Mouse (Mus musculus) urinary bladder, adult 18-20 months (tissue): ENCODE results near the gene Mcrip1.
"Not testable (repeated sequence)": the region's sequence is repeated elsewhere in the genome, so short reads cannot be mapped to it uniquely, and the experiment has no call there.

ENCODE experiments used
- DNase-seq, 2 experiments: peaks; one replicate each; pipeline ENCODE4 v3.0.0; 2022; ENCODE audit warnings: low spot score in 2 of 2, mixed read lengths in 2 of 2

Gene Mcrip1

GRCm38 (mm10) chr11:120575046-120575445 lies 25.5 kb upstream of the Mcrip1 start:
- DNase-seq: no peak

- no peak for DNase-seq
Measured at GRCm38 (mm10) chr11:120574278-120574600, 24.7 kb upstream of the Mcrip1 start.

- DNase-seq: no peak
Measured at GRCm38 (mm10) chr11:120573585-120574277, 24.2 kb upstream of the Mcrip1 start.

GRCm38 (mm10) chr11:120572752-120573584 lies 23.4 kb upstream of the Mcrip1 start, which contains the start of gene P4hb:
P4hb (minus strand) TSS chr11:120573253.
- DNase-seq: peak; percentile 98 to 100

- DNase-seq: no peak
Measured at GRCm38 (mm10) chr11:120572417-120572751, 22.9 kb upstream of the Mcrip1 start.

GRCm38 (mm10) chr11:120571754-120572416 lies 22.4 kb upstream of the Mcrip1 start:
- DNase-seq: no peak

GRCm38 (mm10) chr11:120571122-120571521 lies 21.6 kb upstream of the Mcrip1 start:
- DNase-seq: no peak

- DNase-seq: no peak
Measured at GRCm38 (mm10) chr11:120568324-120568723, 18.8 kb upstream of the Mcrip1 start.

- DNase-seq: no peak
Measured at GRCm38 (mm10) chr11:120565114-120565513, 15.6 kb upstream of the Mcrip1 start.

GRCm38 (mm10) chr11:120562949-120563348 lies 13.4 kb upstream of the Mcrip1 start:
- no peak for DNase-seq

GRCm38 (mm10) chr11:120560952-120561728 lies 11.6 kb upstream of the Mcrip1 start:
- no peak for DNase-seq

GRCm38 (mm10) chr11:120558843-120559242 lies 9.3 kb upstream of the Mcrip1 start:
- not testable (repeated sequence) for DNase-seq

GRCm38 (mm10) chr11:120555260-120555659 lies 5.7 kb upstream of the Mcrip1 start:
- no peak for DNase-seq

- DNase-seq: no peak
Measured at GRCm38 (mm10) chr11:120554834-120555233, 5.3 kb upstream of the Mcrip1 start.

GRCm38 (mm10) chr11:120552736-120553135 lies 3.2 kb upstream of the Mcrip1 start:
- no peak for DNase-seq

- no peak for DNase-seq
Measured at GRCm38 (mm10) chr11:120550810-120551440, 1.4 kb upstream of the Mcrip1 start, which contains the start of gene Ppp1r27. Ppp1r27 (minus strand) TSS chr11:120551132.

- DNase-seq: no peak
Measured at GRCm38 (mm10) chr11:120549986-120550809, 671 bp upstream of the Mcrip1 start.

- no peak for DNase-seq
Measured at GRCm38 (mm10) chr11:120548786-120549167, 750 bp downstream of the Mcrip1 start.

- no peak for DNase-seq
Measured at GRCm38 (mm10) chr11:120548214-120548613, 1.3 kb downstream of the Mcrip1 start.

GRCm38 (mm10) chr11:120547469-120547868 lies 2.1 kb downstream of the Mcrip1 start:
- DNase-seq: no peak
